Mouse (Mus musculus): ENCODE measurements around the gene Vps18. TPM values are rescaled to one million over a fixed set of nuclear protein-coding genes. Genes with fewer than 3 reads are reported as not detected.

The Vps18 gene
- 10 to 100 TPM; 33.7 to 33.8 TPM for total RNA-seq (2021)

GRCm38 (mm10) chr2:119288270-119288882 lies at the start of gene Vps18:
Gene Vps18, plus strand, starts transcription at chr2:119288740.
- intact Hi-C loops (cut with DNase I) = loop anchor here (5.0 to 10.0 kb wide), 2 partner anchors 36 to 254 kb away; partner anchors contain the start of gene Rpusd2
- DNase-seq (ENCODE audit: extremely low spot score in 1 of 2, low spot score in 2 of 2) = peak; percentile 97 to 98

GRCm38 (mm10) chr2:119240075-119240818 lies 48.3 kb upstream of the Vps18 start:
- intact Hi-C loops (cut with DNase I) = no loop called here
- no peak for DNase-seq (ENCODE audit: extremely low spot score in 1 of 2, low spot score in 2 of 2)

GRCm38 (mm10) chr2:119240819-119241186 lies 47.7 kb upstream of the Vps18 start:
- no peak for DNase-seq (ENCODE audit: extremely low spot score in 1 of 2, low spot score in 2 of 2)
- intact Hi-C loops (cut with DNase I) = no loop called here

- no peak for DNase-seq (ENCODE audit: extremely low spot score in 1 of 2, low spot score in 2 of 2)
- intact Hi-C loops (cut with DNase I) = no loop called here
Measured at GRCm38 (mm10) chr2:119242548-119242947, 46.0 kb upstream of the Vps18 start.

GRCm38 (mm10) chr2:119245246-119245645 lies 43.3 kb upstream of the Vps18 start:
- no peak for DNase-seq (ENCODE audit: extremely low spot score in 1 of 2, low spot score in 2 of 2)
- intact Hi-C loops (cut with DNase I) = no loop called here

- intact Hi-C loops (cut with DNase I) = no loop called here
- no peak for DNase-seq (ENCODE audit: extremely low spot score in 1 of 2, low spot score in 2 of 2)
Measured at GRCm38 (mm10) chr2:119247904-119248303, 40.6 kb upstream of the Vps18 start.

GRCm38 (mm10) chr2:119249592-119250061 lies 38.9 kb upstream of the Vps18 start:
- intact Hi-C loops (cut with DNase I) = loop anchor here (5.0 kb wide), 1 partner anchor 38 kb away; the partner anchor contains the start of gene Vps18
- no peak for DNase-seq (ENCODE audit: extremely low spot score in 1 of 2, low spot score in 2 of 2)

- no peak for DNase-seq (ENCODE audit: extremely low spot score in 1 of 2, low spot score in 2 of 2)
- intact Hi-C loops (cut with DNase I) = loop anchor here (5.0 kb wide), 1 partner anchor 37 kb away; the partner anchor contains the start of gene Vps18
Measured at GRCm38 (mm10) chr2:119250377-119250776, 38.2 kb upstream of the Vps18 start.

GRCm38 (mm10) chr2:119250826-119251478 lies 37.6 kb upstream of the Vps18 start:
- DNase-seq (ENCODE audit: extremely low spot score in 1 of 2, low spot score in 2 of 2) = peak; percentile 34 to 85
- intact Hi-C loops (cut with DNase I) = loop anchor here (5.0 kb wide), 1 partner anchor 36 kb away; the partner anchor contains the start of gene Vps18

- intact Hi-C loops (cut with DNase I) = loop anchor here (5.0 kb wide), 1 partner anchor 32 kb away; the partner anchor contains the start of gene Vps18
- DNase-seq (ENCODE audit: extremely low spot score in 1 of 2, low spot score in 2 of 2) = no peak
Measured at GRCm38 (mm10) chr2:119254976-119255375, 33.6 kb upstream of the Vps18 start.

- no peak for DNase-seq (ENCODE audit: extremely low spot score in 1 of 2, low spot score in 2 of 2)
- intact Hi-C loops (cut with DNase I) = no loop called here
Measured at GRCm38 (mm10) chr2:119260518-119260917, 28.0 kb upstream of the Vps18 start.

- intact Hi-C loops (cut with DNase I) = no loop called here
- no peak for DNase-seq (ENCODE audit: extremely low spot score in 1 of 2, low spot score in 2 of 2)
Measured at GRCm38 (mm10) chr2:119261326-119261725, 27.2 kb upstream of the Vps18 start.

- intact Hi-C loops (cut with DNase I) = no loop called here
- DNase-seq (ENCODE audit: extremely low spot score in 1 of 2, low spot score in 2 of 2) = no peak
Measured at GRCm38 (mm10) chr2:119262978-119263377, 25.6 kb upstream of the Vps18 start.

- intact Hi-C loops (cut with DNase I) = no loop called here
Measured at GRCm38 (mm10) chr2:119263813-119264212, 24.7 kb upstream of the Vps18 start.

GRCm38 (mm10) chr2:119270286-119270642 lies 18.3 kb upstream of the Vps18 start:
- intact Hi-C loops (cut with DNase I) = no loop called here

More at GRCm38 (mm10) chr2:119263813-119264212, 24.7 kb upstream of the Vps18 start:
- DNase-seq (ENCODE audit: extremely low spot score in 1 of 2, low spot score in 2 of 2) = no peak

GRCm38 (mm10) chr2:119270643-119271331 lies 17.8 kb upstream of the Vps18 start, which contains the start of gene Rhov:
Gene Rhov, minus strand, starts transcription at chr2:119271272.
- peak; percentile 50 to 83 for DNase-seq (ENCODE audit: extremely low spot score in 1 of 2, low spot score in 2 of 2)
- intact Hi-C loops (cut with DNase I) = no loop called here

More at GRCm38 (mm10) chr2:119270286-119270642, 18.3 kb upstream of the Vps18 start:
- DNase-seq (ENCODE audit: extremely low spot score in 1 of 2, low spot score in 2 of 2) = no peak

GRCm38 (mm10) chr2:119274126-119274525 lies 14.4 kb upstream of the Vps18 start:
- intact Hi-C loops (cut with DNase I) = no loop called here

GRCm38 (mm10) chr2:119276926-119277325 lies 11.6 kb upstream of the Vps18 start:
- intact Hi-C loops (cut with DNase I) = no loop called here
- DNase-seq (ENCODE audit: extremely low spot score in 1 of 2, low spot score in 2 of 2) = no peak

More at GRCm38 (mm10) chr2:119274126-119274525, 14.4 kb upstream of the Vps18 start:
- no peak for DNase-seq (ENCODE audit: extremely low spot score in 1 of 2, low spot score in 2 of 2)

- intact Hi-C loops (cut with DNase I) = no loop called here
- no peak for DNase-seq (ENCODE audit: extremely low spot score in 1 of 2, low spot score in 2 of 2)
Measured at GRCm38 (mm10) chr2:119277810-119278209, 10.7 kb upstream of the Vps18 start.

Data from left cerebral cortex, postnatal 10 days (tissue).